Mouse (Mus musculus): ENCODE data around the gene Gm21820.
"Not testable (repeated sequence)": the region's sequence is repeated elsewhere in the genome, so short reads cannot be mapped to it uniquely, and the experiment has no call there.

Gm21820 gene

GRCm38 (mm10) chrY:5249341-5249740, at the start of gene Gm21820:
Gene Gm21820, minus strand, starts transcription at chrY:5249441.
- not testable (repeated sequence) for DNase-seq

Data from layer of hippocampus, adult 9-11 months (tissue).